Mouse (Mus musculus) CH12.LX (cell line): ENCODE measurements around the gene Zfp46.
A peak's percentile ranks its signal among the peaks of the same experiment; 100 is the strongest.

Source experiments
- CTCF ChIP-seq, 2 experiments: IDR thresholded peaks in 1 of 2; conservative IDR thresholded peaks in 1 of 2; 2 replicates each; pipeline ENCODE4 v1.5.1; 2011 to 2012; ENCODE audit warnings: low read depth in 2 of 2, low read length in 2 of 2, improper control_type of control experiment in 1 of 2, inconsistent platforms in 1 of 2, mild to moderate bottlenecking in 1 of 2, moderate library complexity in 1 of 2
- ELF1 ChIP-seq: IDR thresholded peaks from 2 replicates; pipeline ENCODE4 v1.6.1; 2014; ENCODE audit warnings: low read depth, mild to moderate bottlenecking, inconsistent platforms, low read length, improper control_type of control experiment
- EP300 ChIP-seq: IDR thresholded peaks from 2 replicates; pipeline ENCODE4 v1.6.1; 2011; ENCODE audit warnings: low read length, improper control_type of control experiment
- MAFK ChIP-seq: IDR thresholded peaks from 2 replicates; pipeline ENCODE4 v1.6.1; 2011; ENCODE audit warnings: low read length, improper control_type of control experiment; ENCODE audit not compliant: insufficient replicate concordance
- MAZ ChIP-seq: IDR thresholded peaks from 2 replicates; pipeline ENCODE4 v1.6.1; 2012; ENCODE audit warnings: low read depth, mild to moderate bottlenecking, inconsistent platforms, low read length, improper control_type of control experiment, moderate library complexity
- POLR2A ChIP-seq: IDR thresholded peaks from 2 replicates; pipeline ENCODE4 v1.6.1; 2011; ENCODE audit warnings: low read depth, mild to moderate bottlenecking, improper control_type of control experiment, low read length
- POLR2AphosphoS2 ChIP-seq: IDR thresholded peaks from 2 replicates; pipeline ENCODE4 v1.6.1; 2011; ENCODE audit warnings: low read depth, low read length, improper control_type of control experiment
- SMC3 ChIP-seq: IDR thresholded peaks from 2 replicates; pipeline ENCODE4 v1.6.1; 2011; ENCODE audit warnings: low read depth, low read length, improper control_type of control experiment
- USF1 ChIP-seq: IDR thresholded peaks from 2 replicates; pipeline ENCODE4 v1.6.1; 2014; ENCODE audit warnings: low read depth, mild to moderate bottlenecking, inconsistent platforms, low read length, improper control_type of control experiment
- USF2 ChIP-seq: conservative IDR thresholded peaks from 2 replicates; pipeline ENCODE4 v1.6.1; 2011; ENCODE audit warnings: low read depth, low read length, improper control_type of control experiment
- ZNF384 ChIP-seq: IDR thresholded peaks from 2 replicates; pipeline ENCODE4 v1.6.1; 2012; ENCODE audit warnings: low read depth, low read length, improper control_type of control experiment, inconsistent platforms

GRCm38 (mm10) chr4:136308355-136308754, 23.9 kb downstream of the Zfp46 start:
- TF ChIP-seq ZNF384: no peak
- no peak for TF ChIP-seq USF2
- TF ChIP-seq ELF1: no peak
- TF ChIP-seq EP300: no peak
- no peak for TF ChIP-seq MAFK
- TF ChIP-seq USF1: no peak
- TF ChIP-seq POLR2A: no peak
- TF ChIP-seq MAZ: no peak
- peak in 1 of 2 experiments; percentile 12; a peak in 1 of 4 replicates for TF ChIP-seq CTCF (conservative IDR thresholded peaks at IDR 0.05 in 1 of 2, IDR thresholded peaks at IDR 0.05 in 1 of 2; ENCODE audit: low read depth in 2 of 2, low read length in 2 of 2)
- TF ChIP-seq SMC3: no peak
- no peak for TF ChIP-seq POLR2AphosphoS2
